Mouse (Mus musculus) testis, adult 2 months (tissue): ENCODE measurements around the gene Anpep.

ENCODE experiments used
- CTCF ChIP-seq: fragments of 200-500 bp; IDR thresholded peaks from 2 replicates; pipeline ENCODE4 v1.5.1; 2012; ENCODE audit warnings: low read depth, mild to moderate bottlenecking, inconsistent platforms, low read length, moderate library complexity; ENCODE audit not compliant: control insufficient read depth, insufficient read depth, insufficient replicate concordance
- POLR2A ChIP-seq: fragments of 200-500 bp; IDR thresholded peaks from 2 replicates; pipeline ENCODE4 v1.6.1; 2012; ENCODE audit warnings: low read depth, mild to moderate bottlenecking, inconsistent platforms, low read length, moderate library complexity; ENCODE audit not compliant: control insufficient read depth

DNA sequence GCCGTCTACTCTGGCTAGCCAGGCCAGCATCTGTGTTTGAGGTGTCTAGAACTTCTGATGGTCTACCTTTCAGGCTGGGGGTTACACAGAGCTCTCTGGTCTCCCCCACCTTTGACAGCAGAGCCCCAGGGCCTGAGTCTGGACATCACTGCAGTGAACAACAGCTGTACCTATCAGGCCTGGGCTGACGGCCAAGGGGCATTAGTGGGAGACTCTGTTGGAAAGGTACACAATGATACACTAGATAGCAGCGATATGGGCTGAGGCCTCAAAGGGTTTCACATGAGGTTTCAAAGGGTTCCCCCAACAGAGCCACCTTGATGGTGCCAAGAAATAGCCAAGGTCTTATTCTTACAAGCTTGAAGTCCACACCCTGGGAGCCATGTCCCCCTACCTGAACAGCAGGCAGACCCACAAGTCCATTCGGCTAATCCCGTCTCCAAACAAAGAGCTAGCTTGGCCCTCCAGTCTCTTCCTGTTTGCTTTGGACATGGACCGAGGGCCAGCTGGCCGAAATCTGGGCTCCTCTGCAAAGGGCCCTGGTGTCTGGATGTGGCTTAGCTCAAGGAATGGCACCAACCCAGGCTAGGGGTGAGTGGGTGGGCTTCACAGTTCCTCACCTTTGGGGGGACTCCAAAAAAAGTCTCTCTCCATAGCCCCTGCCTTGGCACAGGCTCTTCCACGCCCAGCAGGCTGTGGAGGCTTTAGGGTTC is 16.6 kb downstream of the Anpep start:
- TF ChIP-seq POLR2A (no peak), CTCF (no peak)
